8 mouse cellular contexts compared by ENCODE assay signal in genomic region chr1:134741433-134741832, GRCm38 (mm10).
DNase-seq lines count a peak whose midpoint lies in the region; ATAC-seq and TF ChIP-seq lines count a peak whose summit lies in the region.

No protein-coding gene starts in this region.

- no peaks in the 10 kb centered on the region for H3K4me1 ChIP-seq in stomach, postnatal 0 days (replicated peaks; ENCODE audit: control insufficient read depth, insufficient read depth)
- peaks cover 5% of the 10 kb centered on the region; the same call in 1 of the 2 replicates for H3K4me1 ChIP-seq in kidney, embryonic 15.5 days

- no peaks in the 10 kb centered on the region for H3K27me3 ChIP-seq in stomach, postnatal 0 days (ENCODE audit: control insufficient read depth, insufficient read depth, low read length)
- H3K27me3 ChIP-seq in kidney, embryonic 15.5 days = no peaks in the 10 kb centered on the region

- no peak for DNase-seq in gastrocnemius, adult 2 months
- no peak for DNase-seq in gastrocnemius, postnatal 36 days
- peak; percentile 55 to 82 for DNase-seq in spleen, postnatal 10 days (ENCODE audit: low spot score in 2 of 2)
- no peak for DNase-seq in spleen, adult 18-20 months
- peak; percentile 33 for DNase-seq in induced T-regulatory cell, adult 2 months (ENCODE audit: low read depth)
- peak; percentile 67 for DNase-seq in stomach, postnatal 0 days (ENCODE audit: low spot score)
- no peak for DNase-seq in layer of hippocampus, adult 8-10 months (ENCODE audit: low spot score in 2 of 2)

- no peak for TF ChIP-seq EP300 in stomach, postnatal 0 days (optimal IDR thresholded peaks at IDR 0.05)

- 66% methylated on average over 5 of the region's 6 CpGs for WGBS in stomach, postnatal 0 days
- WGBS in kidney, embryonic 15.5 days = 86% methylated on average over 6 of the region's 6 CpGs

- H3K9me3 ChIP-seq in stomach, postnatal 0 days (ENCODE audit: control insufficient read depth, low read length) = no peaks in the 10 kb centered on the region
- H3K9me3 ChIP-seq in kidney, embryonic 15.5 days (replicated peaks) = no peaks in the 10 kb centered on the region

- intact Hi-C loops in gastrocnemius, adult 2 months (cut with DNase I) = no loop called here
- intact Hi-C loops in gastrocnemius, postnatal 36 days (cut with DNase I) = loop anchor here (5.0 to 10.0 kb wide), 2 partner anchors 111 to 223 kb away; partner anchors contain the start of gene Ube2t

- H3K36me3 ChIP-seq in stomach, postnatal 0 days (ENCODE audit: control insufficient read depth, insufficient read depth, low read length) = no peaks in the 10 kb centered on the region
- H3K36me3 ChIP-seq in kidney, embryonic 15.5 days = 0 out of 2 replicates have a peak, but pooled peaks cover 4% of the 10 kb centered on the region

- H3K9ac ChIP-seq in stomach, postnatal 0 days (ENCODE audit: low read length) = no peak overlapping the region
- no peak overlapping the region for H3K9ac ChIP-seq in kidney, embryonic 15.5 days

- ATAC-seq in stomach, postnatal 0 days (ENCODE audit: low FRiP score, low TSS enrichment) = peak; percentile 45; the same call in 1 of the 2 replicates
- ATAC-seq in kidney, embryonic 15.5 days (replicated peaks; ENCODE audit: low FRiP score) = no peak

- H3K4me3 ChIP-seq in gastrocnemius, adult 2 months = no peak overlapping the region
- H3K4me3 ChIP-seq in stomach, postnatal 0 days (ENCODE audit: low read depth, low read length) = no peak overlapping the region
- H3K4me3 ChIP-seq in kidney, embryonic 15.5 days (replicated peaks) = no peak overlapping the region

- no peak overlapping the region for H3K4me2 ChIP-seq in stomach, postnatal 0 days (replicated peaks; ENCODE audit: low read depth)
- H3K4me2 ChIP-seq in kidney, embryonic 15.5 days = no peak overlapping the region

- H3K27ac ChIP-seq in gastrocnemius, adult 2 months = no peak overlapping the region
- H3K27ac ChIP-seq in stomach, postnatal 0 days (replicated peaks) = no peak overlapping the region
- H3K27ac ChIP-seq in kidney, embryonic 15.5 days = no peak overlapping the region

- TF ChIP-seq CTCF in gastrocnemius, adult 2 months (IDR thresholded peaks at IDR 0.05) = 0 out of 2 replicates have a peak, but pooled peaks have one; percentile 8
- TF ChIP-seq CTCF in stomach, postnatal 0 days (IDR thresholded peaks at IDR 0.05; ENCODE audit: low read depth) = peak; percentile 69

Comparison
In these comparisons a context has a peak if more than half of its experiments do, and no peak if none do; other contexts are left out.
1. DNase-seq: peak in spleen, postnatal 10 days (2 of 2), induced T-regulatory cell, adult 2 months (single experiment) and stomach, postnatal 0 days (single experiment); none in gastrocnemius, adult 2 months (single experiment), gastrocnemius, postnatal 36 days (0 of 2), spleen, adult 18-20 months (0 of 2) and layer of hippocampus, adult 8-10 months (0 of 2).